ENCODE assay signal across 11 mouse cellular contexts in the genomic region with DNA sequence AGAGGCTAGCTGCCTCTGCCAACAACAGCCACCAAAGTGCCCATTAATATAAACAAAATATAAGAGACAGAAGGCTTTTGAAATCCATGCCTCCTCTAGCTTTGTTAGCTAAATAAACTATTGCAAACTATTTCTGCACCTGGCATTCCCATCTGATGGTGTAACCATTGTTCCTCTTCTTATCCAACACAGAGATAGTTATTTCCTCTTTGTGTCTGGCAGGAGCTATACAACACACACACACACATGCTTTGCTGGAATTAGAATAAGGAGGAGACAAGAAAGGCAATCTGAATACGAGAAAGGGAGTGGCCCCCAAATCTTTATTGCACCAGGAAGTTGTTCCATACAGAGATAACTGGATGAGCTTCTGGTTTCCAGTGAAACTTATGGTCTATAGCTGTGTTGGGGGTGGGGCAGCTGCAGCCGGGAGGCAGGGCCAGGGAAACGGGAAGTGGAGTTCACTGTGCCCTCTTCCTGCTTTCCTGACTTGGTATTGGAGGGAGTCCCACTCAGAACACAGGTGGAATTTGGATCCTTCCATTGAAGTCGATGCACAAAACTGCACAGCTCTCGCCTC.
DNase-seq lines count a peak whose midpoint lies in the region; ATAC-seq and TF ChIP-seq lines count a peak whose summit lies in the region.
"Had no signal": no experiment of that assay in that cellular context is flagged by ENCODE, and none has a peak within 500 bp of the region (broad histone marks: within the 10 kb centered on the region; RNA-seq: fewer than 3 reads in every experiment).

No protein-coding gene starts in this region.

- WGBS in heart, embryonic 10.5 days = 51% methylated on average over 5 of the region's 5 CpGs
- WGBS in intestine, postnatal 0 days = 31% methylated on average over 5 of the region's 5 CpGs
- 73% methylated on average over 5 of the region's 5 CpGs for WGBS in forebrain, embryonic 12.5 days

- ATAC-seq in granulocyte monocyte progenitor cell, adult 5-6 weeks (replicated peaks; ENCODE audit: poor library complexity, severe bottlenecking) = peak; percentile 93
- peak; percentile 89 for ATAC-seq in intestine, postnatal 0 days
- no peak for ATAC-seq in forebrain, embryonic 12.5 days (ENCODE audit: low FRiP score)

- H3K27me3 ChIP-seq in heart, embryonic 10.5 days (ENCODE audit: insufficient read depth, poor library complexity, severe bottlenecking) = no peaks in the 10 kb centered on the region
- H3K27me3 ChIP-seq in intestine, postnatal 0 days (replicated peaks; ENCODE audit: control insufficient read depth, insufficient read depth, low read length) = no peaks in the 10 kb centered on the region
- peaks cover 22% of the 10 kb centered on the region; the same call in 1 of the 2 replicates for H3K27me3 ChIP-seq in forebrain, embryonic 12.5 days

- TF ChIP-seq CTCF in intestine, postnatal 0 days (IDR thresholded peaks at IDR 0.05; ENCODE audit: low read depth) = no peak

- H3K4me1 ChIP-seq in heart, embryonic 10.5 days = peaks cover 11% of the 10 kb centered on the region; the same call in 1 of the 2 replicates
- H3K4me1 ChIP-seq in intestine, postnatal 0 days (replicated peaks; ENCODE audit: control insufficient read depth, insufficient read depth, low read length) = peaks cover 4% of the 10 kb centered on the region; the same call in 1 of the 2 replicates
- H3K4me1 ChIP-seq in forebrain, embryonic 12.5 days = peaks cover 24% of the 10 kb centered on the region

- DNase-seq in heart, adult 18-20 months = peak; percentile 46 to 57
- no peak for DNase-seq in heart, embryonic 10.5 days (ENCODE audit: low spot score)
- peak; percentile 64 for DNase-seq in lung, postnatal 4 days
- DNase-seq in cerebellum, adult 11-12 months = no peak
- DNase-seq in left cerebral cortex, adult 9 months (ENCODE audit: low spot score in 2 of 2) = no peak
- DNase-seq: cerebellum, postnatal 36 days; gastrocnemius, postnatal 25 days had no signal

- H3K4me3 ChIP-seq in heart, embryonic 10.5 days = no peak overlapping the region
- no peak overlapping the region for H3K4me3 ChIP-seq in intestine, postnatal 0 days (ENCODE audit: low read depth, low read length)
- H3K4me3 ChIP-seq in forebrain, embryonic 12.5 days (replicated peaks) = no peak overlapping the region

- no peak overlapping the region for H3K27ac ChIP-seq in heart, embryonic 10.5 days
- peak overlapping the region; percentile 35; the same call in 1 of the 2 replicates for H3K27ac ChIP-seq in intestine, postnatal 0 days (ENCODE audit: low read depth, low read length)
- no peak overlapping the region for H3K27ac ChIP-seq in forebrain, embryonic 12.5 days
- H3K27ac ChIP-seq: liver, embryonic 14.5 days had no signal

- H3K9ac ChIP-seq in intestine, postnatal 0 days (ENCODE audit: low read depth, low read length) = no peak overlapping the region
- no peak overlapping the region for H3K9ac ChIP-seq in forebrain, embryonic 12.5 days
- H3K9ac ChIP-seq: liver, embryonic 14.5 days had no signal

- peak overlapping the region; percentile 32 for H3K4me2 ChIP-seq in intestine, postnatal 0 days (replicated peaks; ENCODE audit: low read depth)
- no peak overlapping the region for H3K4me2 ChIP-seq in forebrain, embryonic 12.5 days

- no peaks in the 10 kb centered on the region for H3K36me3 ChIP-seq in heart, embryonic 10.5 days
- no peaks in the 10 kb centered on the region for H3K36me3 ChIP-seq in intestine, postnatal 0 days (ENCODE audit: control insufficient read depth, insufficient read depth)
- H3K36me3 ChIP-seq in forebrain, embryonic 12.5 days (replicated peaks) = no peaks in the 10 kb centered on the region

- no peaks in the 10 kb centered on the region for H3K9me3 ChIP-seq in heart, embryonic 10.5 days
- no peaks in the 10 kb centered on the region for H3K9me3 ChIP-seq in intestine, postnatal 0 days (ENCODE audit: control insufficient read depth)
- no peaks in the 10 kb centered on the region for H3K9me3 ChIP-seq in forebrain, embryonic 12.5 days

Comparison
In these comparisons a context has a peak if more than half of its experiments do, and no peak if none do; other contexts are left out.
1. DNase-seq: peak in heart, adult 18-20 months (2 of 2) and lung, postnatal 4 days (2 of 2); none in heart, embryonic 10.5 days (single experiment), cerebellum, adult 11-12 months (single experiment) and left cerebral cortex, adult 9 months (0 of 2).